Mouse (Mus musculus) G1E (cell line): Measurements from ENCODE around the gene Mycbpap.

ENCODE experiments used
- CTCF ChIP-seq: IDR thresholded peaks from 2 replicates; pipeline ENCODE4 v1.5.1; 2012; ENCODE audit warnings: low read depth, low read length, inconsistent platforms, mixed read lengths
- POLR2AphosphoS5 ChIP-seq: IDR thresholded peaks from 2 replicates; pipeline ENCODE4 v1.6.1; 2012; ENCODE audit warnings: low read depth, low read length, inconsistent platforms; ENCODE audit not compliant: insufficient replicate concordance

DNA sequence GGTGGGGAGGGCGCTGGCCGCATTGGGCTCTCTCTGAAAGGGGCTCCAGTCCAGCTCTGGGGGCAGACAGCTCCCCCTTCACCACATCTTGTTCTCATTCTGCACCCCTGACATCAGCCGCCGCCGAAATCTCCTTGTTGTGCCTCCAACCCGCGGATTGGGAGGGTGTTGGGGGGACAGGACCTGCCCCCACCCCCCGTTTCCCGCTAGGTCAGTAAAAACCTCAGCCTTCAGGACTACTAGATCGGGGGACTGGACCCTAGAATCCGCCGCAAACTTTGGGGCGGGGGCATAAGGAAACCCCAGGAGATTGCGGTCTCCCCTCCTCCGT is 49.0 kb downstream of the Mycbpap start:
- TF ChIP-seq CTCF (no peak), POLR2AphosphoS5 (no peak)
